Mouse (Mus musculus) left cerebral cortex, postnatal 4 days (tissue): Measurements from ENCODE around the gene Apobec4. TPM values are rescaled to one million over a fixed set of nuclear protein-coding genes. Genes with fewer than 3 reads are reported as not detected.
"Not testable (repeated sequence)": the region's sequence is repeated elsewhere in the genome, so short reads cannot be mapped to it uniquely, and the experiment has no call there.

Experiments used
- DNase-seq: peaks from one replicate; pipeline ENCODE4 v3.0.0-alpha.2; 2022
- intact Hi-C: fragments of 180-260 bp; cut with DNase I; formaldehyde crosslinking; loops from one replicate; pipeline ENCODE4 v1.15.1; 2025
- total RNA-seq, 2 experiments: library from RNA; stranded (reverse); gene quantifications; 2 replicates each; pipeline ENCODE4 v1.2.3; 2021

Gene Apobec4
- total RNA-seq, 2 experiments from 2014 or later = not detected

- intact Hi-C loops = no loop called here
- DNase-seq = peak; percentile 98
Observed at GRCm38 (mm10) chr1:152766032-152766772, 15.9 kb downstream of the Apobec4 start, which contains the start of the genes Rgl1 and Arpc5. Rgl1 (minus strand) TSS chr1:152766351. Arpc5 (plus strand) TSS chr1:152766542.

GRCm38 (mm10) chr1:152766804-152767748, 16.7 kb downstream of the Apobec4 start:
- no peak for DNase-seq
- intact Hi-C loops = no loop called here

- intact Hi-C loops = no loop called here
- DNase-seq = peak; percentile 89
Observed at GRCm38 (mm10) chr1:152767749-152768488, 17.6 kb downstream of the Apobec4 start.

- intact Hi-C loops = loop anchor here (5.0 kb wide), 1 partner anchor 71 kb away; no protein-coding TSS in a partner anchor
- no peak for DNase-seq
Observed at GRCm38 (mm10) chr1:152771016-152771415, 20.7 kb downstream of the Apobec4 start.

- intact Hi-C loops = loop anchor here (5.0 kb wide), 1 partner anchor 68 kb away; no protein-coding TSS in a partner anchor
Observed at GRCm38 (mm10) chr1:152774601-152775000, 24.2 kb downstream of the Apobec4 start.

GRCm38 (mm10) chr1:152779071-152779737, 28.9 kb downstream of the Apobec4 start:
- intact Hi-C loops = no loop called here
- peak; percentile 67 for DNase-seq

More at GRCm38 (mm10) chr1:152774601-152775000, 24.2 kb downstream of the Apobec4 start:
- not testable (repeated sequence) for DNase-seq

- intact Hi-C loops = no loop called here
- no peak for DNase-seq
Observed at GRCm38 (mm10) chr1:152784620-152785019, 34.3 kb downstream of the Apobec4 start.

GRCm38 (mm10) chr1:152785446-152785845, 35.1 kb downstream of the Apobec4 start:
- DNase-seq, intact Hi-C loops: not testable (repeated sequence)

GRCm38 (mm10) chr1:152786953-152787352, 36.6 kb downstream of the Apobec4 start:
- no peak for DNase-seq
- intact Hi-C loops = no loop called here

GRCm38 (mm10) chr1:152788121-152788660, 37.8 kb downstream of the Apobec4 start:
- no peak for DNase-seq
- intact Hi-C loops = no loop called here

GRCm38 (mm10) chr1:152790254-152790653, 39.9 kb downstream of the Apobec4 start:
- intact Hi-C loops = no loop called here
- peak; percentile 23 for DNase-seq

GRCm38 (mm10) chr1:152790821-152791220, 40.5 kb downstream of the Apobec4 start:
- no peak for DNase-seq
- intact Hi-C loops = no loop called here

- intact Hi-C loops = no loop called here
- no peak for DNase-seq
Observed at GRCm38 (mm10) chr1:152791269-152791668, 40.9 kb downstream of the Apobec4 start.

- intact Hi-C loops = no loop called here
- peak; percentile 16 for DNase-seq
Observed at GRCm38 (mm10) chr1:152792736-152793494, 42.6 kb downstream of the Apobec4 start.

- intact Hi-C loops = no loop called here
Observed at GRCm38 (mm10) chr1:152793495-152794130, 43.3 kb downstream of the Apobec4 start.

GRCm38 (mm10) chr1:152795688-152796255, 45.4 kb downstream of the Apobec4 start:
- DNase-seq = no peak
- intact Hi-C loops = no loop called here

More at GRCm38 (mm10) chr1:152793495-152794130, 43.3 kb downstream of the Apobec4 start:
- DNase-seq = no peak

GRCm38 (mm10) chr1:152796683-152797263, 46.4 kb downstream of the Apobec4 start:
- no peak for DNase-seq

GRCm38 (mm10) chr1:152798125-152798524, 47.8 kb downstream of the Apobec4 start:
- DNase-seq = no peak
- intact Hi-C loops = no loop called here

More at GRCm38 (mm10) chr1:152796683-152797263, 46.4 kb downstream of the Apobec4 start:
- intact Hi-C loops = no loop called here
